Mouse (Mus musculus): ENCODE results near the gene Olfr1102.

Olfr1102 gene

DNA sequence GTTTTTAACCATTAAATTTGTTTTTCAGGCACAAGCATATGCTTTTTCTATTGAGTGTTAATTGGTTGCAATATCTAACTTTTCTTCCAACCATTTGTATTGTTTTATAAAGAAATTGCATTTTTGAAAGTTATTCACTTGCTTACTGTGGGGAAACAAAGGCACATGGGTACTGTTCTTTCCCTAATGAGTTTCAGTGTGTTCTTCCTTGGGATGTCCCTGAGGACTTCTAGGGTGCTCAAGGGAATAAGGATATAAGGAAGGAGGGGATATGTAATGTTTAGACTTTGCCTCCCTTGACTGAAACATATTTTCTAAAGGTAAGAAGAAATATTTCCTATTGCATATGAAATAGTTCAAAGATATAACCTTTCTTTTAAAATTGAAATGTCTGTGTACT lies at the start of gene Olfr1102:
Gene Olfr1102, plus strand, starts transcription at position 301 of the 400 bp plus-strand sequence.
- no peak for DNase-seq (ENCODE audit: low spot score)

DNA sequence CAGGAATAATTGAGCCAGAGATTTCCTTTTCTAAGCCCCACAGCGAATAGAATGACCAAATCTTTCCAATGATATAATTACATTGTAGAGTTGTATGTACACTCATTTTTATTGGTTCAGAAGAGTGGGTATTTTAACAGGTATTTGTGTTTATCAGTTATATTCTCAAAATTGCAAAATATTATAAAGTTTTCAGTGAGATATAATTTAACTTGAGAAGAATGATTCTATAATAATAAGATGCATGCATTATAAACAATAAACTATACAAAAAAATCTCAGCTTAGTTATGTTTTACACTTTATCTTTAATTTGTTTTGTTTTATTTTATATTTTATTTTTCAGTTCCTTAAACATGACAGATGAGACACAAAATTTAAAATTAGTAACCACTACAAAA lies 37.6 kb upstream of the Olfr1102 start, which contains the start of gene Olfr1099:
Gene Olfr1099, minus strand, starts transcription at position 101 of the 400 bp plus-strand sequence.
- DNase-seq (ENCODE audit: low spot score) = no peak

DNA sequence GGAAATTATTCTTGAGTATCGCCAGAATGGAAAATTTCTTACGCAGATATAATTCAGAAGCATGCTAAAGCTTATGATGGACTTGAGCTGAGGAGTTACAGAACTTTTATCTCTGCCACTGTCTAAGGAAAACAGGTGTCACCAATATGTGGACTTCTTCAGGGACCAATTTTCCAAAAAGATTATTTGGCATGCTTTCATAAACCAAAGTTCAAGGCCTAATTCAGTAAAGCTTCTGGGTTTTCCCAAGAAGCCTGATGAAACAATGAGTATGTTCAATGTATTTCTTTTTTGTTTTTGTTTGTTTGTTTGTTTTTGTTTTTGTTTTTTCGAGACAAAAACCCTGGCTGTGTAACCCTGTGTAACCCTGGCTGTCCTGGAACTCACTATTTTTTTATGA lies 18.3 kb upstream of the Olfr1102 start, which contains the start of gene Olfr1100:
Gene Olfr1100, minus strand, starts transcription at position 101 of the 400 bp plus-strand sequence.
- no peak for DNase-seq (ENCODE audit: low spot score)

DNA sequence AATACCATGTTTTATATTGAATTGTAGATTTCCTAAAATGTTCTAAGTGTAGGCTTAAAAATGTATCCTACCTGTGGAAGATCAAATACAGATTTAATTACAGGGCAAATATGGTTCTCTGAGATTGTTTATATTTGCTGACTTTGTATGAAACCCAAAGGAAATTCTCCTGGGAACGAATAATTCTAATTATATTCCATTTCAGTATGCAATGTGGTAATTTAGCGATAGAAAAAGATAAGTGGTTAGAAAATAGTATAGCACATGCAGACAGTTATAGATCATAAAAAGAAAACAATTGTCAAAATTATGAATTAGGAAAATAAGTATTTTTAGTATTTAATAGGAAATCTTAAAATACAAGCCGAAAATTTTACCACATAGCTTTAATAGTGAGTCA lies 7.1 kb upstream of the Olfr1102 start, which contains the start of gene Olfr1101:
Gene Olfr1101, minus strand, starts transcription at position 101 of the 400 bp plus-strand sequence.
- no peak for DNase-seq (ENCODE audit: low spot score)

DNA sequence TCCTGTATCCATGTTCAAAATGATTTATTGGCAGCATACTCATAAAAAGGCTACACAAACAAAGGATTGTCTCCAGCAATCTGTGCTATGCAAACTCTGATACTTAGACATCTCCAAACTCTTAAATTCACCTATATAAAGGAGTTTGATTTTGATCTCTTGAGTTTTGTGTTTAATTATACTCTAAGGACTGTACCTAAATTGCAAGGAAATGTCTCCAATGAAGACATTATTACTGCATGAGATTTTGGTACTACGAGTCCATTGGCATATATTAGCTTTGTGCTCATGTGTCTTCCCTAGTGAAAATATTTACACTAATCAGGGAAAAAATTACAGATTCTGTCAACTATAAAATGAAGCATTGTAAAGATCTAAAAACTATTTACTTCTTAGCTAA lies 28.8 kb downstream of the Olfr1102 start, which contains the start of gene Olfr1104:
Gene Olfr1104, minus strand, starts transcription at position 101 of the 400 bp plus-strand sequence.
- DNase-seq (ENCODE audit: low spot score) = no peak

DNA sequence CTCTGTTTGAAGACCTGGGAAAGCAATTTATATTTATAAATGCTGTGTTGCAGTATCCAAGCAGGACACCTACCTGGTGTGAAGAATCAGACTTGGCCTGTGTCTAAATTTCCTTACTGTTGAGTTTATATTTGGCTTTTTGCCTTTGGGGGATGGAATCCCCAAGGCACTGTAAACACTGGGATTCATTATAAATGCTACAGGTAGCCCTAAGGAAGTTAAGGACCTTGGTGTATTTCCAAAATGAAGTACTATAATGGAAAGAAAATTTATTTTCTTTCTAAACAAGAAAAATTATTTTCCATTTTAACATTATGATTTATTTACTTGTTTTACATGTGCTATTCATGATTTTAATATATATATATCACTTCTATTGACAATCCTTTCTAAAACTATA lies 38.2 kb downstream of the Olfr1102 start, which contains the start of gene Olfr1105:
Gene Olfr1105, minus strand, starts transcription at position 101 of the 400 bp plus-strand sequence.
- DNase-seq (ENCODE audit: low spot score) = no peak

DNA sequence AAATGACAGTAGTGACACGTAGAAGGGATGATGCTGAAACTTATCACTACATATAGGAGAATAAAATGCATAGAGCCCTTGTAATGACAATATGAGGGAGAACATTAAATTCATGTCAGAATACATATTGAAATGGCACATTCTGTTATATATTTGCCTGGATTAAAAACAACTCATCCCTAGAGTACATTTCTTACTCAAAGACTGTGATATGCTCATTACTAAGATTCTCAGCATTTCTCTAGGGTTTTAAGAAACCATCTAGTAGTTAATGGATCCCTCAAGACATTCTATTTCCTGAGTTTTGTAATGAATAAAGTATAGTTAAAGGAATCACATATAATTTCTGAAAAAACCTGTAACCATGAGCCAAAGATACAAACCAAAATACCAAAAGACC lies 54.0 kb downstream of the Olfr1102 start, which contains the start of gene Olfr1106:
Gene Olfr1106, minus strand, starts transcription at position 101 of the 400 bp plus-strand sequence.
- no peak for DNase-seq (ENCODE audit: low spot score)

All from ovary, postnatal 10 days (tissue).